Mouse (Mus musculus) neural tube, embryonic 15.5 days (tissue): ENCODE results near the gene Hip1. TPM values are rescaled to one million over a fixed set of nuclear protein-coding genes. Genes with fewer than 3 reads are reported as not detected.

Source experiments
- ATAC-seq: fragments of 200-750 bp; cut with Nextera tagmentation; 2 replicates; pipeline ENCODE4 v1.8.0; 2017; ENCODE audit warnings: mild to moderate bottlenecking, moderate TSS enrichment, moderate library complexity; ENCODE audit not compliant: low FRiP score
- H3K27ac ChIP-seq: fragments of 300-500 bp; sonication (generic); replicated peaks from 2 replicates; pipeline ENCODE4 v1.5.1; 2015; ENCODE audit warnings: mild to moderate bottlenecking, inconsistent platforms
- H3K27me3 ChIP-seq: fragments of 300-500 bp; sonication (generic); replicated peaks from 2 replicates; pipeline ENCODE4 v1.6.1; 2015; ENCODE audit warnings: inconsistent platforms
- H3K36me3 ChIP-seq: fragments of 300-500 bp; sonication (generic); 2 replicates; pipeline ENCODE4 v1.6.1; 2015; ENCODE audit warnings: inconsistent platforms
- H3K4me1 ChIP-seq: fragments of 300-500 bp; sonication (generic); 2 replicates; pipeline ENCODE4 v1.6.1; 2015; ENCODE audit warnings: inconsistent platforms
- H3K4me2 ChIP-seq: fragments of 300-500 bp; sonication (generic); 2 replicates; pipeline ENCODE4 v1.6.1; 2015; ENCODE audit warnings: inconsistent platforms, mild to moderate bottlenecking, moderate library complexity
- H3K4me3 ChIP-seq: fragments of 300-500 bp; sonication (generic); replicated peaks from 2 replicates; pipeline ENCODE4 v1.5.1; 2015; ENCODE audit warnings: mild to moderate bottlenecking, inconsistent platforms
- H3K9ac ChIP-seq: fragments of 300-500 bp; sonication (generic); replicated peaks from 2 replicates; pipeline ENCODE4 v1.6.1; 2015; ENCODE audit warnings: mild to moderate bottlenecking, inconsistent platforms
- H3K9me3 ChIP-seq: fragments of 300-500 bp; sonication (generic); replicated peaks from 2 replicates; pipeline ENCODE4 v1.6.1; 2016; ENCODE audit warnings: inconsistent platforms
- WGBS: fragments of 180-500 bp; shearing (Covaris S2); methylation state at CpG from one replicate; pipeline ENCODE4 v1.1.7; 2015; ENCODE audit warnings: mixed read lengths; 5-methylcytosine and 5-hydroxymethylcytosine counted together
- polyA plus RNA-seq: library from polyadenylated mRNA; unstranded; fragments of >200 nt; fragmentation: Nextera tagmentation; extraction: Ambion mirVana; gene quantifications from 2 replicates; pipeline ENCODE4 v1.2.1, GENCODE M21; 2015

Hip1 gene
- polyA plus RNA-seq, 1 experiment from 2014 or later, result 37.8 TPM

DNA sequence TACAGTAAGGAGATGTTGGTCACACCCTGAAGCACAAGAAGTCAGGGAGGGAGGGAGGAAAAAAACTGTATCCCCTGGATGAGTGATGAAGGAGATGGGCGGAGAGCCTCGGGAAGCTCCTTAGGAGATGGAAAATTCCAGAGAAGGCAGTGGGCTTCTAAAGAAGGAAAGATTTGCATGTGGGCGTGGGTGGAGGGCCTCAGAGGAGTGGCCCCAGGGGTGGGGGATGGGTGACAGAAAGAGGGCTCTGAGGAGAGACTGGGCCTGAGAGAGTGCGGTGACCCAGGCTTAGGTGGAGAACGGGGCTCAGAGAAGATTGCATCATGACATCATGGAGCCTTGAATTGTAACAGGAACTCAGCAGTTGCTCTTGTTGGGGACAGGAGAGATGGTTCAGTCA lies 39.5 kb downstream of the Hip1 start:
- Histone ChIP-seq H3K4me3 (no peak overlapping the region), H3K27me3 (no peaks in the 10 kb centered on the region), H3K4me2 (no peak overlapping the region), H3K9me3 (no peaks in the 10 kb centered on the region), H3K4me1 (peaks cover 34% of the 10 kb centered on the region), H3K36me3 (no peaks in the 10 kb centered on the region), H3K9ac (no peak overlapping the region), H3K27ac (no peak overlapping the region)
- no peak for ATAC-seq
- 79% methylated on average over 5 of the region's 5 CpGs for WGBS

- H3K27me3 ChIP-seq, result no peaks in the 10 kb centered on the region
- ATAC-seq, result no peak
- H3K4me3 ChIP-seq, result no peak overlapping the region
- H3K4me2 ChIP-seq, result no peak overlapping the region
- H3K9me3 ChIP-seq, result no peaks in the 10 kb centered on the region
- no peaks in the 10 kb centered on the region for H3K36me3 ChIP-seq
- no peak overlapping the region for H3K27ac ChIP-seq
- no peak overlapping the region for H3K9ac ChIP-seq
- H3K4me1 ChIP-seq, result peaks cover 23% of the 10 kb centered on the region
- WGBS, result 39% methylated on average over 7 of the region's 7 CpGs
Observed at GRCm38 (mm10) chr5:135502931-135503330, 42.0 kb downstream of the Hip1 start.

GRCm38 (mm10) chr5:135502027-135502426 lies 42.9 kb downstream of the Hip1 start:
- ATAC-seq, result no peak
- Histone ChIP-seq H3K27ac (no peak overlapping the region), H3K9ac (no peak overlapping the region), H3K36me3 (no peaks in the 10 kb centered on the region), H3K4me1 (peaks cover 17% of the 10 kb centered on the region), H3K9me3 (no peaks in the 10 kb centered on the region), H3K4me2 (no peak overlapping the region), H3K4me3 (no peak overlapping the region), H3K27me3 (no peaks in the 10 kb centered on the region)
- WGBS, result 58% methylated on average over 8 of the region's 8 CpGs

DNA sequence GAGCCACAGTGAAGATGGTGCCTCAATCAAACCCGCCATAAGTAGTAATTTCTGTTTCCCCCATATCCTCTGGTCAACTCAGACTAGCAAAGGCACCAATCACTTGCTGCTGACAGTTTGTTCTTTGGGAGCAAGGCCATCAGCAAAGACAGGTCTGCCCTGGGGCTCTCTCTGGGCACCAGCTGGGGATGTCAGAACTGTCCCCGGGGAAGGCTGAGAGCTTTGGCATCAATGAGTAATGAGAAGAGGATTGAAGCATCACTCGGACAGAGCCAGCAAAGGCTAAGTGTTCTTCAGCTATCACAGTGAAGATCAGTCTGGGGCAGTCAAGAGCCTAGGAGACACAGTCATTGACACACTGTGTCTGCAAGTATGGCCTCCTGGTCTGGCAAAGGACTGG lies 46.0 kb downstream of the Hip1 start:
- no peaks in the 10 kb centered on the region for H3K36me3 ChIP-seq
- H3K27me3 ChIP-seq, result no peaks in the 10 kb centered on the region
- H3K9me3 ChIP-seq, result no peaks in the 10 kb centered on the region
- H3K27ac ChIP-seq, result no peak overlapping the region
- H3K4me1 ChIP-seq, result peaks cover 17% of the 10 kb centered on the region
- no peak for ATAC-seq
- 54% methylated on average over 3 of the region's 3 CpGs for WGBS
- H3K4me3 ChIP-seq, result no peak overlapping the region
- H3K9ac ChIP-seq, result no peak overlapping the region
- H3K4me2 ChIP-seq, result no peak overlapping the region

- Histone ChIP-seq H3K9me3 (no peaks in the 10 kb centered on the region), H3K27me3 (no peaks in the 10 kb centered on the region), H3K9ac (no peak overlapping the region), H3K4me2 (no peak overlapping the region), H3K4me3 (no peak overlapping the region), H3K4me1 (peaks cover 13% of the 10 kb centered on the region; the same call in 1 of the 2 replicates), H3K36me3 (no peaks in the 10 kb centered on the region), H3K27ac (no peak overlapping the region)
- WGBS, result 61% methylated on average over 6 of the region's 6 CpGs
- no peak for ATAC-seq
Observed at GRCm38 (mm10) chr5:135497347-135497955, 47.5 kb downstream of the Hip1 start.

DNA sequence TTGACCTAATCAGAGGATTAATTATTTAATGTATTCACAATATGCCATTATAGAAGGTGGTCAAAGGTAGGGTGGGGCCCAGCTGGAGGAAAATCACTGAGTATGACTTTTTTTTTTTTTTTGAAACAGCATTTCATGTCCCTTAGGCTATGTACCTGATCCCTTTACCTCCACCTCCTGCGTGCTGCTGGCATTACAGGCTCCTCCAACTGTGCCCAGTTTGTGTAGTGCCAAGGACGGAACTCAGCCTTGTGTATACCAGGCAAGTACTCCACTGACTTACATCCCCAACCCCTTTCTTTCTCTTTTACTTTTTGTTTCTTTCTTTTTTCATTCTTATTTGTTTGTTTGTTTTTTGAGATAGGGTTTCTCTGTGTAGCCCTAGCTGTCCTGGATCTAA lies 48.4 kb downstream of the Hip1 start:
- H3K36me3 ChIP-seq, result no peaks in the 10 kb centered on the region
- no peak for ATAC-seq
- WGBS, result 72% methylated on average over 2 of the region's 2 CpGs
- H3K9ac ChIP-seq, result no peak overlapping the region
- peaks cover 6% of the 10 kb centered on the region; the same call in 1 of the 2 replicates for H3K4me1 ChIP-seq
- no peak overlapping the region for H3K4me2 ChIP-seq
- no peak overlapping the region for H3K27ac ChIP-seq
- no peak overlapping the region for H3K4me3 ChIP-seq
- no peaks in the 10 kb centered on the region for H3K9me3 ChIP-seq
- no peaks in the 10 kb centered on the region for H3K27me3 ChIP-seq

DNA sequence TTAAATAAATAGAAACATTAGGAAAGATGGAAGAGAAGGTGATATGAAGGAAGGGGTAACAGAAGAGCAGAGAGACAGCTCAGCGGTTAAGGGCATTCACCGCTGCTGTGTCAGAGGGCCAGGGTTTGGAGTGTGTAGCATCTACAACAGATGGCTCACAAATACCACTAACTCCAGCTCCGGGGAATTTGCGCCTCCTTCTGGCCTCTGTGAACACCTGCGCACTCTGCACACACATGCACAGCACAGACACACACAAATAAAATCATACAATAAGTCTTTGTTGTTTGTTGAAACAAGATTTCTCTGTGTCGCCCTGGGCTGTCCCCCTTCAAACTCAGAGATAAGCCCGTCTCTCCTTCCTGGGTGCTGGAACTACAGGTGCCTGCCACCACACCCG lies 49.4 kb downstream of the Hip1 start:
- H3K9me3 ChIP-seq, result no peaks in the 10 kb centered on the region
- no peak overlapping the region for H3K9ac ChIP-seq
- no peaks in the 10 kb centered on the region for H3K27me3 ChIP-seq
- no peak overlapping the region for H3K27ac ChIP-seq
- H3K4me1 ChIP-seq, result peaks cover 6% of the 10 kb centered on the region; the same call in 1 of the 2 replicates
- 99% methylated on average over 8 of the region's 8 CpGs for WGBS
- H3K36me3 ChIP-seq, result no peaks in the 10 kb centered on the region
- no peak for ATAC-seq
- no peak overlapping the region for H3K4me3 ChIP-seq
- H3K4me2 ChIP-seq, result no peak overlapping the region

DNA sequence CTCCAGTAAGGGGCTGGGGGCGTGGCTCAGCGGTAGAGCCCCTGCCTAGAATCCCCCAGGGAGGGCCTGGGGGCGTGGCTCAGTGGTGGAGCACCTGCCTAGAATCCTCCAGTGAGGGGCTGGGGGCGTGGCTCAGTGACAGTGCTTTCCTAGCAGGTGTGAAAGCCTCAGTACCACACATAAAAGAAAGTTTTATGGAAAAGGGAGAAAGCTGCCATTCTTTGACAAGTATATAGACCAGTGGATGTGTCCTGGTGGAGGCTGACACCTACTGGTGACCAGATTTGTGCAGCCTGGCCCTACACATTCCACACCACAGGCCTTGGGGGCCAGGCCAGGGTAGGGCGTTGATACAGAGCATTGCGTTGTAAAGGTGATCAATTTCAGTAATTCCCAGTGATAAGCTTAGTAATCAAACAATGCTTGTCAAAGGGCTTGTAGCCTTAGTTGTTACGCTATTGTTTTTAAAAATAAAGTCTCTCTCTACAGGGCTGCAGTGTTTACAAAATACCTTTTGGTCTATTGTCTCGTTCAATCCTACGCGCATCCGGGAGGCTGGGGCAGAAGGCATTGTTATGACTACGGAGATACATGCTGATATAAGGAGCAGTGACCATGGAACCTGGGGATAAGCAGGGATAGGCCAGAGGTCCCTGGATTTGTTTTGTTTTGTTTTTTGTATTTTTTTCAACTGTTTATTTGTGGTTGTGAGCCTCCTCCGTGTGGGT lies 50.6 kb downstream of the Hip1 start:
- H3K4me3 ChIP-seq, result no peak overlapping the region
- H3K9me3 ChIP-seq, result no peaks in the 10 kb centered on the region
- WGBS, result 86% methylated on average over 13 of the region's 13 CpGs
- no peaks in the 10 kb centered on the region for H3K36me3 ChIP-seq
- no peak for ATAC-seq
- peaks cover 17% of the 10 kb centered on the region for H3K4me1 ChIP-seq
- no peak overlapping the region for H3K4me2 ChIP-seq
- H3K27ac ChIP-seq, result no peak overlapping the region; the same call in 1 of the 2 replicates
- no peak overlapping the region for H3K9ac ChIP-seq
- H3K27me3 ChIP-seq, result no peaks in the 10 kb centered on the region

GRCm38 (mm10) chr5:135493095-135493494 lies 51.8 kb downstream of the Hip1 start:
- no peak overlapping the region for H3K9ac ChIP-seq
- no peak overlapping the region for H3K4me3 ChIP-seq
- no peak overlapping the region for H3K4me2 ChIP-seq
- H3K27ac ChIP-seq, result no peak overlapping the region
- no peaks in the 10 kb centered on the region for H3K36me3 ChIP-seq
- H3K27me3 ChIP-seq, result no peaks in the 10 kb centered on the region
- H3K4me1 ChIP-seq, result peaks cover 23% of the 10 kb centered on the region
- no peaks in the 10 kb centered on the region for H3K9me3 ChIP-seq
- no peak for ATAC-seq
- WGBS, result 83% methylated on average over 3 of the region's 3 CpGs

DNA sequence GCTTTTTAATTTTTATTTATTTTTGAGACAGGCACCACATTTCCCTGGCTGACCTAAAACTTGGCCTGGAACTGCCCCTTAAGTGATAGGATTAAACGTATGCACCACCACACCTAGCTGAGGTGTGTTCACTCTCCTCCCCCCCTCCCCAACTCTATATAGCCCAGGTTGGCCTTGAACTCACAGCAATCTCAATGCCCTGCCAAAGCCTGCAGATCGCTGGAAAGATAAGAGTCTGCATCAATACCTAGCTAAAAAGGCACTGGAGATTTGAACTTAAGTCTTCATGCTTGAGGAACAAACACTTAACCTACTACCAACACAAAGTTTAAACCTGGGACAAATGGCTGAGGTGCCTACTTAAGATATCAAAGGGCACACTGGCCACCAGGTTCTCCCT lies 52.8 kb downstream of the Hip1 start:
- H3K36me3 ChIP-seq, result no peaks in the 10 kb centered on the region
- 95% methylated on average over 2 of the region's 2 CpGs for WGBS
- no peaks in the 10 kb centered on the region for H3K9me3 ChIP-seq
- H3K27me3 ChIP-seq, result no peaks in the 10 kb centered on the region
- H3K27ac ChIP-seq, result no peak overlapping the region
- peaks cover 30% of the 10 kb centered on the region for H3K4me1 ChIP-seq
- H3K9ac ChIP-seq, result no peak overlapping the region
- H3K4me2 ChIP-seq, result no peak overlapping the region
- no peak overlapping the region for H3K4me3 ChIP-seq
- no peak for ATAC-seq

DNA sequence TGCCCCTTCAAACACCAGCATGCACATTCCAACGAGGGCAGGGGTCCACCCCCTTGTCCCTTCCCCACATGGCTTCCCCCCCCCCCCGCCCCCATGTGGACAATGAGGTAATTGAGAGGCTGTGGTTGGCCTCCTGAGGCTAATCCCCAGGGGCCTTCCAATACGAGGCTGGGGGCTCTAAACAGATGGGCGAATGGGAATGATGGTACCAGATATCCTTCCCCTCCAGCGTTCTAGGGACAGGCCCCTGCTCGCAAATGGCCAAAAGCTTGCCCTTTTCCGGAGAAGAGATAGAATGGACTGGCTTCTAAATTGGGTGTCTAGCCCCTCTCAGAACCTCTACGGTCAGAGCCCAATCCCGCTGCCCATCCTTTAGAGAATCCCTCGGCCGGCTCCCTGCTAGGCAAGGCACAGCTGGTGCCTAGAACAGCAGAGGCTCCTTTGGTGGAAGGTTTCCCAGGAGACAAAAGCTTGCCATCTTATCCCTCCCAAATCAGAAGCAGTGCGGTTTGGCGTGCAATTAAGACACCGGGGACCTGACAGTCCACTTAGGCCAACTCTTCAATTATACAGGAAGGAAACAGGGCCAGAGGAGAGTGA lies 55.1 kb downstream of the Hip1 start:
- H3K4me2 ChIP-seq, result peak overlapping the region; percentile 86
- H3K36me3 ChIP-seq, result no peaks in the 10 kb centered on the region
- WGBS, result 2% methylated on average over 12 of the region's 14 CpGs
- peak overlapping the region; percentile 72 for H3K4me3 ChIP-seq
- peaks cover 48% of the 10 kb centered on the region for H3K4me1 ChIP-seq
- H3K27me3 ChIP-seq, result no peaks in the 10 kb centered on the region
- peak overlapping the region; percentile 73 for H3K9ac ChIP-seq
- no peaks in the 10 kb centered on the region for H3K9me3 ChIP-seq
- peak overlapping the region; percentile 94 for H3K27ac ChIP-seq
- ATAC-seq, result peak; percentile 1
